Mouse (Mus musculus) CD4-positive helper T cell, adult 2 months (primary cell): Measurements from ENCODE around the gene Slc12a7.

ENCODE experiments used
- DNase-seq: peaks from one replicate; pipeline ENCODE4 v3.0.0-alpha.2; 2012; ENCODE audit warnings: low read depth, missing footprints, low spot score

The Slc12a7 gene

GRCm38 (mm10) chr13:73816338-73816737 is 83.4 kb downstream of the Slc12a7 start:
- DNase-seq = no peak

DNA sequence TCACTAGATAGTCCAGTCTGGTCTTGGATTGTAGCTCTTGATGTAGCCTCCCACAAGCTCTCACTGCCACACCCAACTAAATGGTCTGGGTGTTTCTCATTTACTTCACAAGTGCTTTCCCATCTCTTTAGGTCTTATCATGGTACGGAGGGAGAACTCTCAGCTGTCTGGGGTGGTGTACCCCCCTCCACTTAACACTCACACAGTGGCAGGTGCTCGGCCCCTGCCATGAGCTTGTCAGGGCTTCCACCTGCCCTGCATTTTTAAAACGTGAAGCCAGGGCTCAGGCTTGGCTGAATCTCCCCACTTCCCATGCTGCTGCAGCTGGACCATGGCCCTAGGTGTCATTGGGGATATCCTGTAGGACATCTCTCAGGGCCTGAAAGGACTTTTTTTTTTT is 86.0 kb downstream of the Slc12a7 start:
- DNase-seq = no peak

DNA sequence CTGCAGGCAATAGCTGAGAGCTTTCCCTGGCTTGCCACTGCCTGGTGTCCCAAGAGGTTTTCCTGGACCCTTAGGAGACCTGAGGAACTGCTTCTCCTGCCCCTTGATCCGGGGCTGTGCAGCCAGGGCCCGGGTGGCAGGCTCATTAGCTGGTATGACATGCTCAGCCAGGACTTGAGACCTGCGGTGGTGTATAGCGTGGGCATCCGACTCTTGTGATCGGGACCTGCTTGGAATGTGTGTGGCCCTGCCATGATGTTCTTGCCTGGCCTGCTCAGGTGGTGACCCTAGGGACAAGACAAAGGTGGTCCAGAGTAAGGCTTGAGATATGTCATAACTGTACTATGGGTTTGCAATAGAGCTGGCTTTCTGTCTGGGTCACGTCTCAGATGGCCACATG is 88.4 kb downstream of the Slc12a7 start:
- no peak for DNase-seq

GRCm38 (mm10) chr13:73822187-73822800 is 89.4 kb downstream of the Slc12a7 start:
- peak; percentile 73 for DNase-seq

DNA sequence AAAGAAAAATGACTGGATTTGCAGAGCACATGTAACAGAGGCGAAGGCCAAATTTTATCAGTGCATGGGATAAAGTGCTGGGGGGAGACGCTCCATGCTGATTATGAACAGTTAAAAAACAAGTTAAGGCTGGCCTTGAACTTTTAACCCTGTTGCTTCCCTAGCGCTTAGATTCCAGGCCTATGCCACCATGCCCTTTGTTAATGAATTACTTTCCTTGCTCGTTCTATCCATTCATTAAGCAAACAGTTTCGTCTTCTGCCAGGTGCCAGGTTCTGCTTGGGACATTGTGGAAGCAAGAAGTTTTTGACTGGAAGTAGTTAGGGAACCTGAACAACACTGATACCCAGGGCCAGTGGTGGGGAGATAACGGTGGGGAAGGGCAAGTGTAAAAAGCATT is 90.8 kb downstream of the Slc12a7 start:
- no peak for DNase-seq

GRCm38 (mm10) chr13:73827243-73827642 is 94.3 kb downstream of the Slc12a7 start:
- DNase-seq = no peak

GRCm38 (mm10) chr13:73831486-73831885 is 98.6 kb downstream of the Slc12a7 start:
- DNase-seq = peak; percentile 50

DNA sequence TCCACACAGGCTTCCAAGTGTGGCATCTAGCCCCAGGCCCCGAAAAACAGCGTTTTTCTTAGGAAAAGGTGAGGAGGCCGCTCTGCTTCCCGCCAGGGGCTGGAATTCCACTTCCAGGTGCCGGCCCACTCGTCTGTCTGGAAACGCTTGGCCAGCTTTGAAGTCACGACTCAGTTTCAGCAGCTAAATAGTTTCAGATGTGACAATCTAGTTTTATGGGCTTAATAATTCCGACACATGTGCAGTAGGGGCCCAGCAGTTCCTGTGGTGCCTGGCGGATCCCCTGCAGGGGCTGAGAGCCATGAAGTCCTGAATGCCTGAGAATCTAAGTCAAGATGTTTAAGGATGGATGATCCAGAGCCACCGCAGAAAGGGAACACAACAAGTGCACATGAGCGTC is 100.9 kb downstream of the Slc12a7 start:
- no peak for DNase-seq

GRCm38 (mm10) chr13:73835791-73836190 is 102.9 kb downstream of the Slc12a7 start:
- DNase-seq = no peak

GRCm38 (mm10) chr13:73836491-73836890 is 103.6 kb downstream of the Slc12a7 start:
- DNase-seq = no peak

DNA sequence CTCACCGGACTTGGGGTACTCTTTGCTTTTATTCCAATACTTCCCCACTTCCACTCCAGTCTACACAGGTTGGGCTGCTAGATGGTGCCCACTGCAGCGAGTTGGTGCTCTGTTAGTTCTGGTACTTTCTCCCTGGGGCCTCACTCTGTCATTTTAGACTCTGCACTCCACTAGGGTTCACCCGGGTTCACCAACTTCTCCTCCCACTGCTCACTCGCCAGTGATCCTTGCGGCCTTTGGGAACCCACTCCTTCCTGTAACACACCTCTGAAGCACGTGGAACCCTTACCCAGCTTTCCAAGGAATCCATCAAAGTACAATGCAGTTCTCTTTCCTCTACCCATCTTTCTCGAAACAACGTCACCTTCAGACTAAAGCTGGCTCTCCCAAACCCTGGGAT is 104.8 kb downstream of the Slc12a7 start:
- DNase-seq = no peak

- DNase-seq = no peak
Observed at GRCm38 (mm10) chr13:73839137-73839548, 106.2 kb downstream of the Slc12a7 start.

DNA sequence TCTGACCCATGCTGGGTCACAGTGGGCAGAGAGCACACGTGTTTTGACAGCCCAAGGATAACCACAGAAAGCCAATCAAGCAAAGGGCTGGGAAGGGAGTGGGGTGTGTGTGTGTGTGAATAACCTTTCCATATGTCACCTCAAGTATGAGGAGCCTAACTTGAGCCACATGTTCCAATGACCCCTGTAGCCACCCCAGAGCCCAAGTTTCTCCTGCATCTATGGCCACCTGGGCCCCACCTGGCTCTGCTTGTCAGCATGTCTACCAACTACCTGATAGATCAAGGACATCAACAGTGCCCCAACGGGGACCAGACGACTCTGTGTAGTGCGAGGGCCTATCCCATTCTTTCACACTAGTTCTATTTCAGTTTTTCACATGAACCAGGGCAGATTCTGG is 106.8 kb downstream of the Slc12a7 start:
- no peak for DNase-seq

- DNase-seq = no peak
Observed at GRCm38 (mm10) chr13:73842696-73843095, 109.8 kb downstream of the Slc12a7 start.

DNA sequence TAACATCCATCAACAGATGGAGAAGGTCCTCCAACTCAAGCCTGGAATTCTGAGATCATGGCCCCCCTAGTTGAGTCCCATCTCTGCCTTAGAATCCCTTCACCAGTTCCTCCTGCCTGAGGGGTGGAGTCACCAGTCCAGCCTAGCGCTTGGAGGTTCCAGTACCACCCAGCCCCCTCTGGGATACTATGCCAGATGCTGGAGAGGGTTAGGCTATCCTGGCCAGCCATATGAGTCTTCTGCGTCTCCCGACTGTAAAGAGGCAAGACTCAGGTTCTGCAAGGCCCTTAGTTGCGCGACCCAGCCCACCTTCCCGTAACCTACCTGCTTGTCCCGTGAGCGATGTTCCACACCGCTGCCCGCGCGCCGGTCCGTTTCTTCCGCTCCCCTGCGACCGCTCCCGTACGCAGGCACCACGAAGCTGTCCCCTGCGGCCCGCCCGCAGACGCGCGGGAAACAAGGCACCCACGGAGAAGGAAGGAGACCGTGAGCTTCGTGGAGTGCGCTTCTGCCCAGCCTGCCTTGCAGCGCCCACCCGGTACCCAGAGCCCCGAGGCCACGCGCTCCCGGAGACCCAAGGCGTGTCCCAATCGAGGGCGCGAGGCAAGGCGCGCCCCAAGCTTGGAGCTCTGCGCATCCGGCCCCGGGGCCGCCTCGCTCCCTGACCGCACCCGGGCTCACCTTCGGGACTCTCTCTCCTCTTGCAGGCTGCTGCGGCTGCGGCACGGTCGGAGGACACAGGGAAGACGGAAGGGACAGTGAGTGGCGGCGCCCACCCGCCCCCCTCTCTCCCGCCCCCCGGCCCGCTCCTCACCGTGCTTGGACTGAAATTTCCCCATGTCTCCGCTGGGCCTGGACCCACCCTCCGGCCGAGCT is 113.9 kb downstream of the Slc12a7 start:
- DNase-seq = peak; percentile 21

DNA sequence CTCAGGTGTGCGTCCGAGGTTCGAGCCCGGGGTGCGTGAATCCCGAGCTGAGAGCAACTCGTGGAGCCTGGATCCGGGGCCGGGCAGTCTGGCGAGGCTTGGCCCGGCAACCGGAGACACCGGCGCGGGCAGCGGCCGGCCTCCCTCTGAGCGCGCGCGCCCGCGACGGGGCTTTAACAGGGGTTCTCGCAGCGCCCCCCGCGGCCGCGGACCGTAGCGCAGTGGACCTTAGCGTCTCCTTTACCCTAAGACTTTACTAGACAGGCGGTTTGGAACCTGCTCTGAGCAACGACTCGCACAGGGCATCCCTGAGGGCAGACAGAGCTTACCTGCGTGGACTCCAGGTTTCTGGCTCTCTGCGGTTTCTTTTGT is 114.6 kb downstream of the Slc12a7 start, which contains the start of gene Nkd2:
TSS of gene Nkd2 (minus strand) at position 167 of the 372 bp plus-strand sequence.
- DNase-seq = peak; percentile 67
